Mouse (Mus musculus): ENCODE measurements around the gene Pdzk1ip1. TPM values are rescaled to one million over a fixed set of nuclear protein-coding genes. Genes with fewer than 3 reads are reported as not detected.

Pdzk1ip1 gene
- polyA plus RNA-seq, 1 experiment = 212 TPM

- WGBS = 76% methylated on average over 2 of the region's 2 CpGs
- no peak for TF ChIP-seq POLR2A (IDR thresholded peaks at IDR 0.05; ENCODE audit: borderline replicate concordance, control insufficient read depth, low read depth, low read length)
- TF ChIP-seq CTCF (IDR thresholded peaks at IDR 0.05; ENCODE audit: control insufficient read depth, insufficient read depth, low read length) = no peak
- H3K4me3 ChIP-seq (replicated peaks; ENCODE audit: control insufficient read depth, low read depth, low read length) = no peak overlapping the region
- no peaks in the 10 kb centered on the region; the same call in none of the 2 replicates for H3K4me1 ChIP-seq (ENCODE audit: control insufficient read depth, insufficient read depth, low read length)
- peak overlapping the region; percentile 56 for H3K27ac ChIP-seq (ENCODE audit: control insufficient read depth, insufficient read depth, low read depth, low read length, poor library complexity)
Observed at GRCm38 (mm10) chr4:115094056-115094455, 5.5 kb downstream of the Pdzk1ip1 start.

GRCm38 (mm10) chr4:115095671-115096434 is 7.3 kb downstream of the Pdzk1ip1 start:
- 1% methylated on average over 31 of the region's 31 CpGs for WGBS
- TF ChIP-seq CTCF (IDR thresholded peaks at IDR 0.05; ENCODE audit: control insufficient read depth, insufficient read depth, low read length) = no peak
- TF ChIP-seq POLR2A (IDR thresholded peaks at IDR 0.05; ENCODE audit: borderline replicate concordance, control insufficient read depth, low read depth, low read length) = no peak; the same call in 1 of the 2 replicates
- peak overlapping the region; percentile 68 for H3K27ac ChIP-seq (ENCODE audit: control insufficient read depth, insufficient read depth, low read depth, low read length, poor library complexity)
- no peaks in the 10 kb centered on the region; the same call in none of the 2 replicates for H3K4me1 ChIP-seq (ENCODE audit: control insufficient read depth, insufficient read depth, low read length)
- H3K4me3 ChIP-seq (replicated peaks; ENCODE audit: control insufficient read depth, low read depth, low read length) = peak overlapping the region; percentile 35

- Histone ChIP-seq H3K4me1 (ENCODE audit: control insufficient read depth, insufficient read depth, low read length) (no peaks in the 10 kb centered on the region; the same call in none of the 2 replicates), H3K27ac (ENCODE audit: control insufficient read depth, insufficient read depth, low read depth, low read length, poor library complexity) (peak overlapping the region; percentile 68)
Observed at GRCm38 (mm10) chr4:115096435-115097145, 8.1 kb downstream of the Pdzk1ip1 start.

GRCm38 (mm10) chr4:115097146-115097496 is 8.6 kb downstream of the Pdzk1ip1 start:
- Histone ChIP-seq H3K27ac (ENCODE audit: control insufficient read depth, insufficient read depth, low read depth, low read length, poor library complexity) (peak overlapping the region; percentile 68), H3K4me3 (replicated peaks; ENCODE audit: control insufficient read depth, low read depth, low read length) (peak overlapping the region; percentile 17), H3K4me1 (ENCODE audit: control insufficient read depth, insufficient read depth, low read length) (no peaks in the 10 kb centered on the region; the same call in none of the 2 replicates)
- TF ChIP-seq POLR2A (IDR thresholded peaks at IDR 0.05; ENCODE audit: borderline replicate concordance, control insufficient read depth, low read depth, low read length) (no peak), CTCF (IDR thresholded peaks at IDR 0.05; ENCODE audit: control insufficient read depth, insufficient read depth, low read length) (peak; percentile 57)
- 1% methylated on average over 6 of the region's 6 CpGs for WGBS

More at GRCm38 (mm10) chr4:115096435-115097145, 8.1 kb downstream of the Pdzk1ip1 start:
- 3% methylated on average over 11 of the region's 11 CpGs for WGBS
- H3K4me3 ChIP-seq (replicated peaks; ENCODE audit: control insufficient read depth, low read depth, low read length) = peak overlapping the region; percentile 18
- TF ChIP-seq CTCF (IDR thresholded peaks at IDR 0.05; ENCODE audit: control insufficient read depth, insufficient read depth, low read length) (no peak), POLR2A (IDR thresholded peaks at IDR 0.05; ENCODE audit: borderline replicate concordance, control insufficient read depth, low read depth, low read length) (no peak)

- H3K4me1 ChIP-seq (ENCODE audit: control insufficient read depth, insufficient read depth, low read length) = no peaks in the 10 kb centered on the region
- TF ChIP-seq CTCF (IDR thresholded peaks at IDR 0.05; ENCODE audit: control insufficient read depth, insufficient read depth, low read length) (peak; percentile 89), POLR2A (IDR thresholded peaks at IDR 0.05; ENCODE audit: borderline replicate concordance, control insufficient read depth, low read depth, low read length) (no peak)
- no peak overlapping the region for H3K4me3 ChIP-seq (replicated peaks; ENCODE audit: control insufficient read depth, low read depth, low read length)
- no peak overlapping the region for H3K27ac ChIP-seq (ENCODE audit: control insufficient read depth, insufficient read depth, low read depth, low read length, poor library complexity)
- WGBS = 63% methylated on average over 6 of the region's 6 CpGs
Observed at GRCm38 (mm10) chr4:115101682-115102081, 13.2 kb downstream of the Pdzk1ip1 start.

GRCm38 (mm10) chr4:115103510-115103909 is 15.0 kb downstream of the Pdzk1ip1 start:
- H3K4me1 ChIP-seq (ENCODE audit: control insufficient read depth, insufficient read depth, low read length) = no peaks in the 10 kb centered on the region
- H3K27ac ChIP-seq (ENCODE audit: control insufficient read depth, insufficient read depth, low read depth, low read length, poor library complexity) = no peak overlapping the region

GRCm38 (mm10) chr4:115111167-115111566 is 22.7 kb downstream of the Pdzk1ip1 start:
- Histone ChIP-seq H3K27ac (ENCODE audit: control insufficient read depth, insufficient read depth, low read depth, low read length, poor library complexity) (no peak overlapping the region), H3K4me3 (replicated peaks; ENCODE audit: control insufficient read depth, low read depth, low read length) (no peak overlapping the region), H3K4me1 (ENCODE audit: control insufficient read depth, insufficient read depth, low read length) (no peaks in the 10 kb centered on the region)
- no peak for TF ChIP-seq CTCF (IDR thresholded peaks at IDR 0.05; ENCODE audit: control insufficient read depth, insufficient read depth, low read length)
- TF ChIP-seq POLR2A (IDR thresholded peaks at IDR 0.05; ENCODE audit: borderline replicate concordance, control insufficient read depth, low read depth, low read length) = no peak
- WGBS = 72% methylated on average over 2 of the region's 2 CpGs

More at GRCm38 (mm10) chr4:115103510-115103909, 15.0 kb downstream of the Pdzk1ip1 start:
- H3K4me3 ChIP-seq (replicated peaks; ENCODE audit: control insufficient read depth, low read depth, low read length) = no peak overlapping the region
- 16% methylated on average over 4 of the region's 4 CpGs for WGBS
- TF ChIP-seq CTCF (IDR thresholded peaks at IDR 0.05; ENCODE audit: control insufficient read depth, insufficient read depth, low read length) (no peak), POLR2A (IDR thresholded peaks at IDR 0.05; ENCODE audit: borderline replicate concordance, control insufficient read depth, low read depth, low read length) (no peak)

GRCm38 (mm10) chr4:115113266-115113665 is 24.8 kb downstream of the Pdzk1ip1 start:
- WGBS = 32% methylated on average over 5 of the region's 5 CpGs

More at GRCm38 (mm10) chr4:115113266-115113665, 24.8 kb downstream of the Pdzk1ip1 start:
- Histone ChIP-seq H3K27ac (ENCODE audit: control insufficient read depth, insufficient read depth, low read depth, low read length, poor library complexity) (no peak overlapping the region), H3K4me1 (ENCODE audit: control insufficient read depth, insufficient read depth, low read length) (no peaks in the 10 kb centered on the region; the same call in 1 of the 2 replicates), H3K4me3 (replicated peaks; ENCODE audit: control insufficient read depth, low read depth, low read length) (no peak overlapping the region)
- TF ChIP-seq POLR2A (IDR thresholded peaks at IDR 0.05; ENCODE audit: borderline replicate concordance, control insufficient read depth, low read depth, low read length) (no peak), CTCF (IDR thresholded peaks at IDR 0.05; ENCODE audit: control insufficient read depth, insufficient read depth, low read length) (no peak)

Measured in bone marrow, adult 2 months (tissue).